Comparison of ENCODE assay signal across 12 mouse cellular contexts in the genomic region with DNA sequence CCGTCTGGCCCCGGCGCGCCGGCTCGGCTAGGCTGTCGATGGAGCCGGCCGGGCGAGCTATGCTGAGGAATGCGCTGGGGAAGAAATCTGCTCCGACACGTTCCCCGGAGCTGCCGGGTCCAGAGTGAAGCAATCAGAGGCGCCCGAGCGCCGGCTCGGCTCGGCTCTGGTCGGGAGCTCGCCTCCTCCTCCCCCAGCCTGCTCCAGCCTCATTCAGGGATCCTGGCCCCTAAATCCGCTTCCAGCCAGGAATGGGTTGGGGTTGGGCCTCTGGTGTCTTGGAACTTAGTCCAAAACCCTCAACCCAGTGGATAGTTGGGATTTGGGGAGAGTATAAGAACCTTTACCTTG. TPM values are rescaled to one million over a fixed set of nuclear protein-coding genes. Genes with fewer than 3 reads are reported as not detected.
A peak's percentile ranks its signal among the peaks of the same experiment; 100 is the strongest.
DNase-seq lines count a peak whose midpoint lies in the region; ATAC-seq lines count a peak whose summit lies in the region.
"Had no signal": no experiment of that assay in that cellular context is flagged by ENCODE, and none has a peak within 500 bp of the region (broad histone marks: within the 10 kb centered on the region; RNA-seq: fewer than 3 reads in every experiment).

No protein-coding gene starts in this region.

- no peaks in the 10 kb centered on the region for H3K4me1 ChIP-seq in forebrain, embryonic 11.5 days (replicated peaks; ENCODE audit: control insufficient read depth, insufficient read depth, low read length)
- peaks cover 18% of the 10 kb centered on the region for H3K4me1 ChIP-seq in forebrain, embryonic 12.5 days
- no peaks in the 10 kb centered on the region for H3K4me1 ChIP-seq in neural tube, embryonic 14.5 days (ENCODE audit: control insufficient read depth, insufficient read depth, low read length)

- peak; percentile 68 for DNase-seq in forebrain, embryonic 11.5 days (ENCODE audit: low spot score)
- peak; percentile 71 for DNase-seq in kidney, postnatal 10 days
- DNase-seq in kidney, adult 11 months: no peak
- peak; percentile 23 for DNase-seq in gastrocnemius, postnatal 25 days
- DNase-seq in testis, postnatal 10 days (ENCODE audit: low spot score): no peak
- DNase-seq: right cerebral cortex, postnatal 4 days had no signal

- no peak overlapping the region for H3K4me2 ChIP-seq in forebrain, embryonic 11.5 days (ENCODE audit: low read depth, low read length, severe bottlenecking)
- H3K4me2 ChIP-seq in forebrain, embryonic 12.5 days: no peak overlapping the region
- H3K4me2 ChIP-seq in neural tube, embryonic 14.5 days (ENCODE audit: low read depth, low read length): no peak overlapping the region

- no peak for ATAC-seq in forebrain, embryonic 11.5 days (replicated peaks; ENCODE audit: low FRiP score)
- no peak for ATAC-seq in forebrain, embryonic 12.5 days (ENCODE audit: low FRiP score)
- ATAC-seq in neural tube, embryonic 14.5 days (ENCODE audit: low read depth): no peak
- ATAC-seq in activated CD4-positive, CD25-positive, alpha-beta regulatory T cell, adult 4 months: no peak

- no peaks in the 10 kb centered on the region for H3K36me3 ChIP-seq in forebrain, embryonic 11.5 days (ENCODE audit: control insufficient read depth, insufficient read depth, low read length)
- H3K36me3 ChIP-seq in forebrain, embryonic 12.5 days (replicated peaks): no peaks in the 10 kb centered on the region
- H3K36me3 ChIP-seq in neural tube, embryonic 14.5 days (ENCODE audit: control insufficient read depth, insufficient read depth, low read length): no peaks in the 10 kb centered on the region

- no peak overlapping the region for H3K4me3 ChIP-seq in forebrain, embryonic 11.5 days (ENCODE audit: low read depth, low read length)
- H3K4me3 ChIP-seq in forebrain, embryonic 12.5 days (replicated peaks): no peak overlapping the region
- H3K4me3 ChIP-seq in neural tube, embryonic 14.5 days (ENCODE audit: low read depth, low read length): peak overlapping the region; percentile 29

- peaks cover 94% of the 10 kb centered on the region for H3K27me3 ChIP-seq in forebrain, embryonic 11.5 days (ENCODE audit: control insufficient read depth, insufficient read depth, low read length)
- H3K27me3 ChIP-seq in forebrain, embryonic 12.5 days: peaks cover 99% of the 10 kb centered on the region
- peaks cover 45% of the 10 kb centered on the region for H3K27me3 ChIP-seq in neural tube, embryonic 14.5 days (ENCODE audit: control insufficient read depth, insufficient read depth, low read length)

- 1% methylated on average over 24 of the region's 24 CpGs for WGBS in forebrain, embryonic 11.5 days
- under 1% methylated on average over 24 of the region's 24 CpGs for WGBS in forebrain, embryonic 12.5 days
- WGBS in neural tube, embryonic 14.5 days: 2% methylated on average over 21 of the region's 24 CpGs

- no peak overlapping the region for H3K9ac ChIP-seq in forebrain, embryonic 11.5 days (ENCODE audit: low read length)
- no peak overlapping the region for H3K9ac ChIP-seq in forebrain, embryonic 12.5 days
- peak overlapping the region; percentile 52 for H3K9ac ChIP-seq in neural tube, embryonic 14.5 days (replicated peaks; ENCODE audit: low read depth, low read length)

- no peaks in the 10 kb centered on the region for H3K9me3 ChIP-seq in forebrain, embryonic 11.5 days (ENCODE audit: control insufficient read depth, low read length)
- no peaks in the 10 kb centered on the region for H3K9me3 ChIP-seq in forebrain, embryonic 12.5 days
- H3K9me3 ChIP-seq in neural tube, embryonic 14.5 days (ENCODE audit: control insufficient read depth, low read length): no peaks in the 10 kb centered on the region

- no peak overlapping the region for H3K27ac ChIP-seq in forebrain, embryonic 11.5 days (ENCODE audit: low read depth, low read length)
- no peak overlapping the region for H3K27ac ChIP-seq in forebrain, embryonic 12.5 days
- H3K27ac ChIP-seq in neural tube, embryonic 14.5 days (ENCODE audit: low read depth, low read length): no peak overlapping the region

RNA-seq across cellular contexts. Expression of gene Hoxc13, which starts 1.1 kb away (rescaled TPM):
- 0.11 TPM in 1 of 2 replicates, not detected in the other for polyA plus RNA-seq in forebrain, embryonic 11.5 days (2014; fragmentation: Nextera tagmentation; extraction: Ambion mirVana)
- 0.13 TPM in 1 of 2 replicates, not detected in the other for polyA plus RNA-seq in forebrain, embryonic 12.5 days (2016; fragmentation: Nextera tagmentation; extraction: Ambion mirVana)
- not detected for total RNA-seq in gastrocnemius, postnatal 25 days (2021)
- not detected in 2 replicates for polyA plus RNA-seq in neural tube, embryonic 14.5 days (2014; fragmentation: Nextera tagmentation; extraction: Ambion mirVana)
- polyA plus RNA-seq in activated CD4-positive, CD25-positive, alpha-beta regulatory T cell, adult 4 months (2017; shearing (Covaris generic)): not detected
- total RNA-seq: layer of hippocampus, postnatal 25 days had no signal
- polyA plus RNA-seq: heart, postnatal 0 days; midbrain, postnatal 0 days had no signal

RNA-seq across cellular contexts. Expression of gene Hoxc12, which starts 14.6 kb away (rescaled TPM):
- polyA plus RNA-seq in forebrain, embryonic 11.5 days (2014; fragmentation: Nextera tagmentation; extraction: Ambion mirVana): not detected in 2 replicates
- not detected in 2 replicates for polyA plus RNA-seq in forebrain, embryonic 12.5 days (2016; fragmentation: Nextera tagmentation; extraction: Ambion mirVana)
- not detected for total RNA-seq in gastrocnemius, postnatal 25 days (2021)
- not detected in 2 replicates for polyA plus RNA-seq in neural tube, embryonic 14.5 days (2014; fragmentation: Nextera tagmentation; extraction: Ambion mirVana)
- not detected for polyA plus RNA-seq in activated CD4-positive, CD25-positive, alpha-beta regulatory T cell, adult 4 months (2017; shearing (Covaris generic))
- total RNA-seq: layer of hippocampus, postnatal 25 days; midbrain, postnatal 0 days had no signal
- polyA plus RNA-seq: heart, postnatal 0 days; midbrain, postnatal 0 days had no signal

RNA-seq across cellular contexts. Expression of gene Hoxc11, which starts 32.2 kb away (rescaled TPM):
- not detected in 2 replicates for polyA plus RNA-seq in forebrain, embryonic 11.5 days (2014; fragmentation: Nextera tagmentation; extraction: Ambion mirVana)
- not detected in 2 replicates for polyA plus RNA-seq in forebrain, embryonic 12.5 days (2016; fragmentation: Nextera tagmentation; extraction: Ambion mirVana)
- 1 to 10 TPM; 6.2 to 7.2 TPM for total RNA-seq in gastrocnemius, postnatal 25 days (2021)
- not detected in 2 replicates for polyA plus RNA-seq in neural tube, embryonic 14.5 days (2014; fragmentation: Nextera tagmentation; extraction: Ambion mirVana)
- polyA plus RNA-seq in activated CD4-positive, CD25-positive, alpha-beta regulatory T cell, adult 4 months (2017; shearing (Covaris generic)): not detected
- total RNA-seq: layer of hippocampus, postnatal 25 days; midbrain, postnatal 0 days had no signal
- polyA plus RNA-seq: heart, postnatal 0 days; midbrain, postnatal 0 days had no signal

RNA-seq across cellular contexts. Expression of gene Hoxc10, which starts 44.6 kb away (rescaled TPM):
- not detected in 2 replicates for polyA plus RNA-seq in forebrain, embryonic 11.5 days (2014; fragmentation: Nextera tagmentation; extraction: Ambion mirVana)
- not detected in 2 replicates for polyA plus RNA-seq in forebrain, embryonic 12.5 days (2016; fragmentation: Nextera tagmentation; extraction: Ambion mirVana)
- 10 to 100 TPM; 61.5 to 69.5 TPM for total RNA-seq in gastrocnemius, postnatal 25 days (2021)
- polyA plus RNA-seq in neural tube, embryonic 14.5 days (2014; fragmentation: Nextera tagmentation; extraction: Ambion mirVana): 46.1 and 94.7 TPM in 2 replicates
- polyA plus RNA-seq in activated CD4-positive, CD25-positive, alpha-beta regulatory T cell, adult 4 months (2017; shearing (Covaris generic)): not detected
- total RNA-seq: layer of hippocampus, postnatal 25 days; midbrain, postnatal 0 days had no signal
- polyA plus RNA-seq: heart, postnatal 0 days; midbrain, postnatal 0 days had no signal

RNA-seq across cellular contexts. Expression of gene Hoxc5, which starts 45.3 kb away (rescaled TPM):
- polyA plus RNA-seq in forebrain, embryonic 11.5 days (2014; fragmentation: Nextera tagmentation; extraction: Ambion mirVana): not detected in 2 replicates
- polyA plus RNA-seq in forebrain, embryonic 12.5 days (2016; fragmentation: Nextera tagmentation; extraction: Ambion mirVana): not detected in 2 replicates
- total RNA-seq in gastrocnemius, postnatal 25 days (2021): 1 to 10 TPM; 1.6 to 1.8 TPM
- polyA plus RNA-seq in neural tube, embryonic 14.5 days (2014; fragmentation: Nextera tagmentation; extraction: Ambion mirVana): 3.6 and 10.2 TPM in 2 replicates
- polyA plus RNA-seq in activated CD4-positive, CD25-positive, alpha-beta regulatory T cell, adult 4 months (2017; shearing (Covaris generic)): not detected
- total RNA-seq: layer of hippocampus, postnatal 25 days had no signal
- polyA plus RNA-seq: heart, postnatal 0 days; midbrain, postnatal 0 days had no signal

Comparison
In these comparisons a context has a peak if more than half of its experiments do, and no peak if none do; other contexts are left out.
1. DNase-seq: peak in forebrain, embryonic 11.5 days (single experiment), kidney, postnatal 10 days (single experiment) and gastrocnemius, postnatal 25 days (single experiment); none in kidney, adult 11 months (single experiment) and testis, postnatal 10 days (single experiment).